Mouse (Mus musculus) ES-Bruce4 (cell line): ENCODE data around the gene Ercc1. TPM values are rescaled to one million over a fixed set of nuclear protein-coding genes. Genes with fewer than 3 reads are reported as not detected.

Experiments used
- H3K27ac ChIP-seq: 2 replicates; pipeline ENCODE4 v1.5.1; 2012; ENCODE audit warnings: low read length, inconsistent platforms; ENCODE audit not compliant: insufficient read depth
- H3K27me3 ChIP-seq: 2 replicates; pipeline ENCODE4 v1.6.1; 2012; ENCODE audit warnings: mild to moderate bottlenecking, low read length, inconsistent platforms; ENCODE audit not compliant: control insufficient read depth, poor library complexity, insufficient read depth, severe bottlenecking
- H3K36me3 ChIP-seq: 2 replicates; pipeline ENCODE4 v1.6.1; 2012; ENCODE audit warnings: inconsistent platforms, mild to moderate bottlenecking, low read length, moderate library complexity; ENCODE audit not compliant: control insufficient read depth, poor library complexity, insufficient read depth, severe bottlenecking
- H3K4me1 ChIP-seq: one replicate; pipeline ENCODE4 v1.8.1; 2011; ENCODE audit warnings: low read length; ENCODE audit not compliant: control insufficient read depth, insufficient read depth
- H3K4me3 ChIP-seq: 2 replicates; pipeline ENCODE4 v1.5.1; 2011; ENCODE audit warnings: low read depth, mild to moderate bottlenecking, low read length
- H3K9ac ChIP-seq: 2 replicates; pipeline ENCODE4 v1.6.1; 2012; ENCODE audit warnings: low read depth, mild to moderate bottlenecking, inconsistent platforms; ENCODE audit not compliant: poor library complexity, severe bottlenecking
- H3K9me3 ChIP-seq: replicated peaks from 2 replicates; pipeline ENCODE4 v1.6.1; 2012; ENCODE audit warnings: mild to moderate bottlenecking, low read length, inconsistent platforms; ENCODE audit not compliant: control insufficient read depth, poor library complexity, insufficient read depth, severe bottlenecking
- CTCF ChIP-seq: IDR thresholded peaks from one replicate; pipeline ENCODE4 v1.8.1; 2011; ENCODE audit warnings: low read depth, low read length
- EP300 ChIP-seq: IDR thresholded peaks from 2 replicates; pipeline ENCODE4 v1.6.1; 2011; ENCODE audit warnings: low read depth, low read length; ENCODE audit not compliant: insufficient read depth
- POLR2A ChIP-seq: IDR thresholded peaks from one replicate; pipeline ENCODE4 v1.8.1; 2011; ENCODE audit warnings: low read length; ENCODE audit not compliant: insufficient read depth
- polyA plus RNA-seq: library from polyadenylated mRNA; stranded (reverse); fragments of >200 nt; gene quantifications from 2 replicates; pipeline ENCODE4 v1.2.4, GENCODE M21; 2011; ENCODE audit warnings: low read depth; ENCODE audit not compliant: missing spikeins, insufficient read depth, insufficient read length

Ercc1 gene
- polyA plus RNA-seq, 1 experiment: 38.1 TPM

DNA sequence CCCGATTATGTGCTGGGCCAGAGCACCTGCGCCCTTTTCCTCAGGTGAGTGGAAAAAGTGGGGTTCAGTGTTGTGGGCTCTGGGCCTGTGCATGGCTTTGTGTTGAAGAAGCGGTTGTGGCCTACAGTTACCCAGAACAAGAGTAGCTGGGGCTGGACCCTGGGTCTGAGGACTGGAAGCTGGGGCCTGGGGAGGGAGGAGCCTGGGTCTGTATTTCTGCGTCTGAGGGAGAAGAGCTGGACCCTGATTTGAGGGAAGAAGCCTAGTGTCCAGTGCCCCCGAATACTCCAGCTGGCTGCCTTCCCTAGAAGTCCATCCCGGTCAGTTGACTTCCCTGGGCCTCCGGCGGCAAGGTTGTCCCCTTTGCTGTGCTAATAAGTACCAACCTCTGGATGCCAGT, 5.6 kb downstream of the Ercc1 start:
- Histone ChIP-seq H3K36me3 (0 out of 2 replicates have a peak, but pooled peaks cover 2% of the 10 kb centered on the region), H3K9me3 (no peaks in the 10 kb centered on the region), H3K4me1 (no peaks in the 10 kb centered on the region), H3K4me3 (no peak overlapping the region), H3K27ac (no peak overlapping the region), H3K27me3 (no peaks in the 10 kb centered on the region), H3K9ac (no peak overlapping the region)
- TF ChIP-seq CTCF: no peak
- TF ChIP-seq POLR2A: no peak
- no peak for TF ChIP-seq EP300

DNA sequence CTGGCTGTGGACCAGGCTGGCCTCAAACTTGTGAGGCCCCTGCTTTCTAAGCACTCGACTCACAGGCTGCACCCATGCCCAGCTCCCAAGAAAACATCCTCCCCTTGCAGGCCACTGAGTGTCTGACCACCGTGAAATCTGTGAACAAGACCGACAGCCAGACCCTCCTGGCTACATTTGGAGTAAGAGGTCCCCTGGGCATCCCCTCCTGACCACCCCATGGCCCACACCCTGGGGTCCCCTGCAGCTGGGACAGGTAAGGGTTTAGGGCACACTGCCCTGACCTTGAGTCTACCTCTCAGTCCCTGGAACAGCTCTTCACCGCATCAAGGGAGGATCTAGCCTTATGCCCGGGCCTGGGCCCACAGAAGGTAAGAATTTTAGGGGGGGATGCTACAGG, 10.4 kb downstream of the Ercc1 start:
- no peak overlapping the region for H3K27ac ChIP-seq
- TF ChIP-seq CTCF (no peak), POLR2A (no peak), EP300 (no peak)
- H3K36me3 ChIP-seq: peaks cover 7% of the 10 kb centered on the region
- H3K4me3 ChIP-seq: no peak overlapping the region
- no peaks in the 10 kb centered on the region for H3K4me1 ChIP-seq
- H3K9ac ChIP-seq: no peak overlapping the region
- no peaks in the 10 kb centered on the region for H3K9me3 ChIP-seq
- H3K27me3 ChIP-seq: no peaks in the 10 kb centered on the region

DNA sequence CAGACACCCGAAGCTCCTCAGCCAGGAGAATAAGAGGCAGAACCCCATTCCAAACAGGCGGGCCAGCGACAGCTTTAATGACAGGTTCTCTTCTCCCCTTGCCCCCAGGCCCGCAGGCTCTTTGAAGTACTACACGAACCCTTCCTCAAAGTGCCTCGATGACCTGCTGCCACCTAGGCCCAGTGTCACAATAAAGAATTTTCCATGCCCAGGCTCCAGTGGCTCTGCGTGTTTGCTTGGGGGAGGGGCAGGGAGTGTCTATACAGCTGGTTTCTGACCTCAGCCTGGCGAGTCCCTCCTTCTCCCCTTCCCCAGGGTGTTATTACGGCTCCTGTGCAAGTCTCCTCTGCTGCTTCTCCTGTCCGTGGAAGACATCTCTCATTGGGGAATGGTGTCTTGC, 11.7 kb downstream of the Ercc1 start:
- TF ChIP-seq CTCF (no peak), POLR2A (no peak)
- no peak overlapping the region for H3K27ac ChIP-seq
- H3K9ac ChIP-seq: no peak overlapping the region
- no peaks in the 10 kb centered on the region for H3K9me3 ChIP-seq
- peaks cover 7% of the 10 kb centered on the region for H3K36me3 ChIP-seq
- no peaks in the 10 kb centered on the region for H3K4me1 ChIP-seq
- H3K27me3 ChIP-seq: no peaks in the 10 kb centered on the region
- no peak overlapping the region for H3K4me3 ChIP-seq

- Histone ChIP-seq H3K9me3 (no peaks in the 10 kb centered on the region), H3K4me1 (no peaks in the 10 kb centered on the region), H3K27ac (no peak overlapping the region), H3K9ac (peak overlapping the region; percentile 19), H3K4me3 (no peak overlapping the region), H3K27me3 (no peaks in the 10 kb centered on the region), H3K36me3 (peaks cover 7% of the 10 kb centered on the region)
- TF ChIP-seq EP300 (no peak), CTCF (no peak), POLR2A (no peak)
Measured at GRCm38 (mm10) chr7:19357381-19358375, 13.1 kb downstream of the Ercc1 start.

DNA sequence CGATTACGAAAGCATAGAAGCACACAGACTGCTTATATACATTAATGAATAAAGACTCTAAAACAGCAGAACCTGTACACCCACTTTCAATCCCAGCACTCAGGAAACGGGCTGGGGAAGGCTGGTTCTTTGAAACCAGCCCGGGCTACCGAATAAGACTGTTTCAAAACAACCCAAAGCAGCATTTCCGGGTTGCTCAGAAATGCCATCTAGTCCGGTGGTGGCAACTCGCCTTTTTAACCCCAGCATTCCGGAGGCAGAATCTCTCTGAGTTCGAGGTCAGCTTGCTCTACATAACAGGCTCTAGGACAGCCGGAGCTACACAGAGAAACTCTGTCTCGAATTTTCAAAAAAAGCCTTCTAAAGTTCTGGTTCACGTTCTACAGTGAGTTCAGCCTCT, 14.1 kb downstream of the Ercc1 start:
- Histone ChIP-seq H3K27ac (no peak overlapping the region), H3K36me3 (peaks cover 4% of the 10 kb centered on the region), H3K4me3 (peak overlapping the region; percentile 58), H3K9ac (peak overlapping the region; percentile 19), H3K9me3 (no peaks in the 10 kb centered on the region), H3K27me3 (no peaks in the 10 kb centered on the region), H3K4me1 (peaks cover 1% of the 10 kb centered on the region)
- no peak for TF ChIP-seq EP300
- TF ChIP-seq POLR2A: no peak
- TF ChIP-seq CTCF: no peak

DNA sequence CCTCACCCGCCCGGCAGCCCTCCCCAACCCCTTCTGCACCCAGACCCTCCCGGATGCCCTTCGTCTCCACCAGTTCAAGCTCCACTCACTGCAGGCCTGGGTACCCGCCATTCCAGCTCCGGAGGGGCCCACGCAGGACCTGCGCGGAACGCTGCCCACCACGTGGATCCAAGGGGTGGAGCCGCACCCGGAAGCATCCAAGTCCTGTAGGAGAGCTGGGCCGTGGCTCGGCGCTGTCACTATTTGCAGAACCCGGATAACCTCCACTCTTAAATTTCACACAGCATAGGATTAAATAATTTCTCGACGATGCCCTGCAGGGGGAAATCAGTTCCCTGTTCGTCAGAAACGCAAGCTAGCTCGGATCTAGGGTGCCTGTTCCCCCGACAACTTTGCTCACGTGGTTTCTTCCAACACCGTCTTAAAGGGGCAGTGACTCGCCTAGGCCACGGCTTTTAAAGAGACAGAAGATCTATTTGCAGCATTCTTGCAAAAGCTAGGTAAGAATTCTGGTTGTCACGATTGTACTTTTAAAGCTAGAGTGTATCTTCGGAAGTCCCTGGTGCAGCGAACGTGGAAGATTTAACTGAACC, 14.8 kb downstream of the Ercc1 start, which contains the start of the genes Cd3eap and Ppp1r13l:
Gene Cd3eap, minus strand, starts transcription at position 185 of the 593 bp plus-strand sequence.
Gene Ppp1r13l, plus strand, starts transcription at position 451 of the 593 bp plus-strand sequence.
- Histone ChIP-seq H3K4me3 (peak within 1 kb of the TSS; percentile 78), H3K36me3 (peaks cover 4% of the 10 kb centered on the region), H3K4me1 (peaks cover 1% of the 10 kb centered on the region), H3K9ac (peak within 1 kb of the TSS; percentile 19), H3K27ac (no peak within 1 kb of the TSS), H3K27me3 (no peaks in the 10 kb centered on the region), H3K9me3 (no peaks in the 10 kb centered on the region)
- TF ChIP-seq EP300: no peak
- no peak for TF ChIP-seq CTCF
- TF ChIP-seq POLR2A: peak; percentile 22
